Mouse (Mus musculus): ENCODE measurements around the gene Megf8. TPM values are rescaled to one million over a fixed set of nuclear protein-coding genes. Genes with fewer than 3 reads are reported as not detected.
"Not testable (repeated sequence)": the region's sequence is repeated elsewhere in the genome, so short reads cannot be mapped to it uniquely, and the experiment has no call there.

The Megf8 gene
- total RNA-seq, 2 experiments from 2014 or later: 95.3 to 95.9 TPM

DNA sequence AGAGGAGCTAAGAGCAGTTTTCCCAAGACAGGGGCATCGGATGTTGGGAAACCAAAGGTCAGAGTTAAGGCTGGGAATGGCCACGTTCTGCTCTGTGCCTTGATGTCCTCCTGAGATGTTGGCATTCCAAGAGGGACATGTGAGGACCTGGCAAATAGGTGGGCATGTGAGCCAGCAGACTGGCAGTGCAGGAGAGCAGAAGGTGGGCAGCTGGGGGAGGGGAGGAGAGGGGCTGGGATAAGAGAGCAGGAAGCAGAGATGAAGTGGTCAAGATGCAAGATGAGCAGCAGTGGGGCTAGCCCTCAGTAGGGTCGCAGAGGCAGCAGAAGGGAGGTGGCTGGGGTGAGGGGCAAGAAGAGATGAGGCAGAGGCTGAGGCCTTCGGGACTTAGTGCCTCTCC, 66.9 kb downstream of the Megf8 start:
- no peak for DNase-seq

GRCm38 (mm10) chr7:25384318-25384717, 67.4 kb downstream of the Megf8 start:
- DNase-seq: no peak

DNA sequence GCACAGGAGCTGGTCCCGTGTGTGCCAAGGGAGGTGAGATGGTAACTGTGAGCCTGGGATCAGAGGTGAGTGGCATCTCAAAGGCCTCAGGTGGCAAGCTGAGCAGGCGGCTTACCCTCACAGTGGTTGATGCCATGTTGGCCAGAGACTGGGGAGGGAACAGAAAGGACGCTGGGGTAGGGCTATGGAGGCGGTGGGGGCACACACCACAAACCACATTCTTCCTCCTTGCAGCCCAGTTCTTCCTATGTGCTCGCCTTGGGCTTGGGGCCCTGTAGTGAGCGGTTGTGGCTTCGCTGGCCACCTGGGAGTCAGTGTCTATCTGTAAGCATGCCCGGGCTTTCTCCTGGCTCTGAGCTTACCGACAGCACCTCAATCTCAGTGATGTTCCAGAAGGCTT, 67.9 kb downstream of the Megf8 start:
- DNase-seq: no peak

- no peak for DNase-seq
These were observed 68.3 kb downstream of the Megf8 start for GRCm38 (mm10) chr7:25385259-25385658.

GRCm38 (mm10) chr7:25385850-25386555, 69.0 kb downstream of the Megf8 start:
- no peak for DNase-seq

DNA sequence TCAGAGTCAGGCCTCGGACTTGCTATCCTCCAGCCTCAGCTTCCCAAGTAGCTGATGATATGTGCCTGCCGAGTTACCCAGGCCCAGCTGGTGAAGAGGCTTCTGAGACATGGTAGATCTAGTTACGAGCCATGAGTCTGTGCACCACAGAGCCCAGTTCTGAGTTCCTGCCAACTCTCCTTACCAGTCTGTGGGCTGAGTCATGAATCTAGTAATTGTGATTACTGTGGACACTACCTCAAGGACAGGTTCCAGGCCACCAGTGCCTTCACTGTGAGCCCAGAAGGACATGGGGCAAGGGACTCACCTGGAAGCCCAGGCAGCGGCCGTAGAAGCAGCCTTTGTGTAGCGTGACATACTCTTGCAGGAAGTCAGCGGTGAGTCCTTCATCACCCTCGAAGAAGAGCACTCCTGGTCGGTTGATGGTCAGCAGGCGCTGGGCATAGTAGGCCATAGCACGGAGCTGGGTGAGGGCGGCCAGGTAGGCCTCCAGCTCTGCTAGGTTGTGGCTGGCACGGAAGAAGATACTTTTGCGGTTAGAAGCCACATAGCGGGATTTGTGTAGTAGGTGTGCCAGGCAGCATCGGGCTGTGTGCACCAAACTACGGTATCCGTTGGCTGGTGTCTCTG, 71.0 kb downstream of the Megf8 start:
- no peak for DNase-seq

- no peak for DNase-seq
These were observed 72.0 kb downstream of the Megf8 start for GRCm38 (mm10) chr7:25388916-25389315.

- no peak for DNase-seq
These were observed 73.2 kb downstream of the Megf8 start for GRCm38 (mm10) chr7:25390054-25390770.

DNA sequence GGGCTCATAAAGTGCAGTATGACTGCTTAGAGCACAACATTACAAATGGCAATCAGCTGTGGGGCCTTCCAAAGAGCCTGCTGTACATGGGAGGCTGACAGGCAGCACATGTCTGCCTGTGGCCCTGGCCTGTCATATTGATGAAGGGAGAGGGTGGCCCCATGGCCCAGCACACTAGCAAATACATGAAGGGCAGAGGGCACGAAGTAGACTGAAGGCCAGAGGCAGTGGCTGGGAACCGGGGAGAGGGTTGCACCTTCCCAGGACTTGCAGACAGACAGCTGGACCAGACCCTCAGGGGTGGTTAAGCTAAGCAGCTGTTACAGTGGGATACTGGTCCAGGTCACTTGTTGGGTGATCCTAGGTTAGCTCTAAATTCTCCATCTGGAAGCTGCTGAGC, 74.0 kb downstream of the Megf8 start:
- DNase-seq: no peak

- no peak for DNase-seq
These were observed 75.0 kb downstream of the Megf8 start for GRCm38 (mm10) chr7:25391856-25392453.

DNA sequence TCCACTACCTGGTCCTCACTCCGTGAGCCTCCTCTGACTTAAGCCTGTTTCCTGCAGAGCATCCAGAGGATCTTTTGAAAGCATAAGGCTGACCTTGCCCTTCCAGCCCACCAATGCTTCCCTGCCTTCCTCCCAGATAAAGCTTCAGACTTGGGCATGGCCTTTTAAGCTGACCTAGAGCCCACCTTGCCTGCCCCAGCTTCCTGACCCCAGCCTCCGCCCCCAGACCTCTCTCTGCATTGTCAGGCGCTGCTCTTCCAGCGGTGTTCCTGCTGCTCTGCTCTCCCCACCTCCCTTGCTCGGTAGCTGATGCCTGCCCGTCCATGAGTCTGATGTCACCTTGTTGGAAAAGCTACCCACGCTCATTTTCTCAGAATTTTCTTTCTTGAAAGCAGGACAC, 75.9 kb downstream of the Megf8 start:
- DNase-seq: no peak

DNA sequence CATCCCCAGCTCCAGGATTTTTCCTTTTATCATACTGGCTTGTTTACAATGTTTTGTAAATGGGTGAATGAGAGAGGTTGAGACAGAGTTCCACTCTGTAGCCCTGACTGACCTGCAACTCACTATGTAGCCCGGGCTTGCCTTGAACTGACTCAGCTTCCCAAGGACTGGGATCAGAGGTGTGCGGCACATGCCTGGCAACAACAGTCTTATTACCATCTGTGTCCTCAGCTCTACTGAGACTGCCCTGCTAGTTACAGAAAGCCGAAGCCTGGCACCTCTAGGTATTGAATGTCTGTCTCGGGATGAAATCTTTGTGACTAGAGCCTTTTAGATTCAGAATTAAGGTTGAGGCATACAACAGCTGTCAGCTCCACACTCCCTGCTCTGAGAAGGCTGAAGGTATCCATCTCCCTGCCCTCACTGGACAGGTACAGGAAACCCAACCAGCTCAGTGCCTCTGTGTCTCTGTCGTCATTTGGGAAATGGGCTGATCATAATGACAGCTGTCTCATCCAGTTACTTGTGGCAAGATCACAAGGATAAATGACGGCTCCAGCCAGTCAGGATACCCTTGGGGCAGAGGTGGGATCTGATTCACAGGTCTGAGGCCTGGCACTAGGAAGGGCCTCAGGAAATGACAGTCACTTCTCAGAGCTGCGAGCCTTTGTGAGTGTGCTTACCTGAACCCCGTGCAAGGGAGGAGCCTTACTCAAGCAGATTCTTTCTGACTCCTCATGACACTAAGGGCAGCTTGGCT, 76.7 kb downstream of the Megf8 start:
- no peak for DNase-seq

GRCm38 (mm10) chr7:25394754-25395153, 77.8 kb downstream of the Megf8 start:
- DNase-seq: no peak

GRCm38 (mm10) chr7:25395186-25395557, 78.2 kb downstream of the Megf8 start:
- no peak for DNase-seq

GRCm38 (mm10) chr7:25395558-25396521, 78.9 kb downstream of the Megf8 start:
- DNase-seq: peak; percentile 94 to 95

DNA sequence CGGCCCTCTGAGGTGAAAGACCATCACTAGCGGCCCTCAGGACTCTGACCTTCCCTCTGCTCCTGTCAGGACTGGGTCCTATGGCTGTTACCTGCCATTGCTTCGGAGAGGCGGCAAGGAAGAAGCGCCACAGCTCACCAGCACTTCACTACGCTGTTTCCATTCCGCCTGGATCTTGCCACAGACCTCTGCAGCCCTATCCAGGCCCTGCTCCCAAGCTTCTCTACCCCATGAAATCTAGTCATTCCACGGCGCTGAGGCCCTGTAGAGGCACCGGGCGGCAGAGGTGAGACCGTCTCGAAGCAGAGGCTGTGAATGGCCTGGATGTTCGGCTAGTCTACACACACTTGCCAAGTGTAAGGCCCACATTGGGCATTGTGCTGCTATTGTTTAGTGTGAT, 79.7 kb downstream of the Megf8 start:
- no peak for DNase-seq

GRCm38 (mm10) chr7:25398610-25399009, 81.6 kb downstream of the Megf8 start, which contains the start of gene Lipe:
Lipe (minus strand) TSS chr7:25398710.
- no peak for DNase-seq

- not testable (repeated sequence) for DNase-seq
These were observed 82.1 kb downstream of the Megf8 start for GRCm38 (mm10) chr7:25399028-25399427.

GRCm38 (mm10) chr7:25401551-25401950, 84.6 kb downstream of the Megf8 start:
- no peak for DNase-seq

- no peak for DNase-seq
These were observed 85.0 kb downstream of the Megf8 start for GRCm38 (mm10) chr7:25401986-25402385.

DNA sequence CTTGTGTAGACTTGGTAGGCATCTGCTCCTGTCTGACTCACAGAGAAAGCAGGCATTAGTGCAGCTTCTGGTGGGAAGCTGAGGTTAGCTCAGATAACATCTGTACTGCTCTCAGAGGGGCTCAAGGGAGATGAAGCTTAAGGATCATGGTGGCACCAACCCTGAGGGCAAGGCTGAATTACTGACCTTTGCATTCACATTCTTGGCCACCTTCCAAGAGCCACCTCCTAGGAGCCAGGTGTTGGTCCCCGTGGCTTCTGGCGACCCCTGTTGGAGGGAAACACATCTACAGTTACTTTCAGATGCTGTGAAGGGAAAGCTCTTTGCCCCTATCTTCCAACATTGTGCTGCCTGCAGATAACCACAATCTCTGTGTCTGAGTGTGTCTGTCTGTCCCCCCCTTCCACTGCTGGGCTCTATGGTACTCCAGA, 85.7 kb downstream of the Megf8 start:
- DNase-seq: no peak
